Comparison of ENCODE assay signal across 8 mouse cellular contexts in genomic region chr13:108316487-108316903, GRCm38 (mm10). TPM values are rescaled to one million over a fixed set of nuclear protein-coding genes. Genes with fewer than 3 reads are reported as not detected.
A peak's percentile ranks its signal among the peaks of the same experiment; 100 is the strongest.
DNase-seq lines count a peak whose midpoint lies in the region; ATAC-seq lines count a peak whose summit lies in the region.

No protein-coding gene starts in this region.

- DNase-seq in neural tube, embryonic 11.5 days (ENCODE audit: low spot score), result no peak
- DNase-seq in neural tube, embryonic 10.5 days (ENCODE audit: extremely low spot score, low spot score), result no peak
- DNase-seq in embryo, embryonic 10.5 days (ENCODE audit: low spot score), result peak; percentile 72
- peak; percentile 11 for DNase-seq in testis, postnatal 14 days (ENCODE audit: low spot score)
- DNase-seq in layer of hippocampus, postnatal 14 days (ENCODE audit: low spot score in 2 of 2), result no peak
- no peak for DNase-seq in layer of hippocampus, adult 18-20 months (ENCODE audit: low spot score in 2 of 2)

- under 1% methylated on average over 32 of the region's 32 CpGs for WGBS in neural tube, embryonic 11.5 days
- WGBS in hindbrain, embryonic 13.5 days, result under 1% methylated on average over 32 of the region's 32 CpGs

- peak overlapping the region; percentile 70 for H3K4me2 ChIP-seq in neural tube, embryonic 11.5 days (ENCODE audit: low read depth)
- H3K4me2 ChIP-seq in hindbrain, embryonic 13.5 days, result peak overlapping the region; percentile 93

- H3K27ac ChIP-seq in neural tube, embryonic 11.5 days (ENCODE audit: low read depth, low read length), result 0 out of 2 replicates have a peak overlapping the region, but pooled peaks have one; percentile 8
- no peak overlapping the region for H3K27ac ChIP-seq in hindbrain, embryonic 13.5 days

- peak overlapping the region; percentile 88 for H3K4me3 ChIP-seq in neural tube, embryonic 11.5 days (ENCODE audit: low read depth, low read length)
- peak overlapping the region; percentile 66 for H3K4me3 ChIP-seq in hindbrain, embryonic 13.5 days

- H3K4me1 ChIP-seq in neural tube, embryonic 11.5 days (ENCODE audit: control insufficient read depth, insufficient read depth, low read length), result peaks cover 2% of the 10 kb centered on the region; the same call in 1 of the 2 replicates
- H3K4me1 ChIP-seq in hindbrain, embryonic 13.5 days (replicated peaks), result peaks cover 12% of the 10 kb centered on the region

- no peaks in the 10 kb centered on the region for H3K36me3 ChIP-seq in neural tube, embryonic 11.5 days (ENCODE audit: control insufficient read depth, insufficient read depth, low read length)
- H3K36me3 ChIP-seq in hindbrain, embryonic 13.5 days, result no peaks in the 10 kb centered on the region

- no peaks in the 10 kb centered on the region for H3K9me3 ChIP-seq in neural tube, embryonic 11.5 days (ENCODE audit: control insufficient read depth, low read length)
- H3K9me3 ChIP-seq in hindbrain, embryonic 13.5 days, result no peaks in the 10 kb centered on the region

- peak; percentile 67 for ATAC-seq in neural tube, embryonic 11.5 days (ENCODE audit: insufficient read depth, low FRiP score, low TSS enrichment)
- peak; percentile 86; the same call in 1 of the 2 replicates for ATAC-seq in hindbrain, embryonic 13.5 days (ENCODE audit: low FRiP score)
- peak; percentile 42 for ATAC-seq in megakaryocyte-erythroid progenitor cell, adult 5-6 weeks (replicated peaks; ENCODE audit: low FRiP score, low TSS enrichment, poor library complexity, severe bottlenecking)

- peak overlapping the region; percentile 75 for H3K9ac ChIP-seq in neural tube, embryonic 11.5 days (ENCODE audit: low read length)
- H3K9ac ChIP-seq in hindbrain, embryonic 13.5 days, result peak overlapping the region; percentile 82

- H3K27me3 ChIP-seq in neural tube, embryonic 11.5 days (ENCODE audit: control insufficient read depth, insufficient read depth, low read length), result no peaks in the 10 kb centered on the region
- H3K27me3 ChIP-seq in hindbrain, embryonic 13.5 days, result no peaks in the 10 kb centered on the region

RNA-seq across cellular contexts. Expression of gene Depdc1b, which starts 0.4 kb away (rescaled TPM):
- polyA plus RNA-seq in neural tube, embryonic 11.5 days (2014; fragmentation: Nextera tagmentation; extraction: Ambion mirVana), result 12.3 and 14.8 TPM in 2 replicates
- 2.3 and 2.7 TPM in 2 replicates for polyA plus RNA-seq in hindbrain, embryonic 13.5 days (2015; fragmentation: Nextera tagmentation; extraction: Ambion mirVana)
- 3.9 and 12.0 TPM in 2 replicates for total RNA-seq in megakaryocyte-erythroid progenitor cell, adult 5-6 weeks (2014; fragmentation: Nextera tagmentation)
- 9.8 and 11.2 TPM in 2 replicates for total RNA-seq in megakaryocyte-erythroid progenitor cell, adult 5-6 weeks (2017)
- total RNA-seq in layer of hippocampus, postnatal 14 days (2021), result 1 to 10 TPM; 1.8 TPM
- total RNA-seq in layer of hippocampus, adult 18-20 months (2021), result under 1 TPM; 0.32 to 0.58 TPM

Comparison
In these comparisons a context has a peak if more than half of its experiments do, and no peak if none do; other contexts are left out.
1. DNase-seq: peak in embryo, embryonic 10.5 days (single experiment) and testis, postnatal 14 days (single experiment); none in neural tube, embryonic 11.5 days (single experiment), neural tube, embryonic 10.5 days (single experiment), layer of hippocampus, postnatal 14 days (0 of 2) and layer of hippocampus, adult 18-20 months (0 of 2).
2. Peak in every context shown above with its lines, with median percentiles within 50 percentile points of each other: ATAC-seq.